Mouse (Mus musculus) E14TG2a.4 (cell line): ENCODE data around the gene Nabp1.
A peak's percentile ranks its signal among the peaks of the same experiment; 100 is the strongest.

Source experiments
- H3K27me3 ChIP-seq: 2 replicates; pipeline ENCODE4 v1.6.1; 2014; ENCODE audit warnings: low read length, control low read depth; ENCODE audit not compliant: insufficient read depth
- H3K36me3 ChIP-seq: 2 replicates; pipeline ENCODE4 v1.6.1; 2014; ENCODE audit warnings: low read length, control low read depth; ENCODE audit not compliant: insufficient read depth
- H3K4me1 ChIP-seq: replicated peaks from 2 replicates; pipeline ENCODE4 v1.6.1; 2014; ENCODE audit warnings: low read depth, low read length, control low read depth
- H3K4me3 ChIP-seq: replicated peaks from 2 replicates; pipeline ENCODE4 v1.5.1; 2014; ENCODE audit warnings: mild to moderate bottlenecking, low read length
- H3K9me3 ChIP-seq: 2 replicates; pipeline ENCODE4 v1.6.1; 2014; ENCODE audit warnings: low read length, control low read depth
- CTCF ChIP-seq: conservative IDR thresholded peaks from 2 replicates; pipeline ENCODE4 v1.5.1; 2014; ENCODE audit warnings: low read length
- NANOG ChIP-seq: IDR thresholded peaks from 2 replicates; pipeline ENCODE4 v1.6.1; 2014; ENCODE audit warnings: borderline replicate concordance, low read length, mixed read lengths
- POU5F1 ChIP-seq: IDR thresholded peaks from 2 replicates; pipeline ENCODE4 v1.6.1; 2014; ENCODE audit warnings: low read length, borderline replicate concordance

Gene Nabp1

GRCm38 (mm10) chr1:51477656-51478081 lies 556 bp downstream of the Nabp1 start:
- H3K27me3 ChIP-seq: no peaks in the 10 kb centered on the region
- no peak for TF ChIP-seq POU5F1
- TF ChIP-seq NANOG: no peak
- TF ChIP-seq CTCF: no peak
- H3K4me1 ChIP-seq: peaks cover 74% of the 10 kb centered on the region
- peaks cover 43% of the 10 kb centered on the region for H3K36me3 ChIP-seq
- H3K4me3 ChIP-seq: peak overlapping the region; percentile 90
- H3K9me3 ChIP-seq: no peaks in the 10 kb centered on the region

- no peaks in the 10 kb centered on the region for H3K27me3 ChIP-seq
- TF ChIP-seq POU5F1 (no peak), CTCF (no peak), NANOG (no peak)
- peaks cover 54% of the 10 kb centered on the region for H3K36me3 ChIP-seq
- peaks cover 63% of the 10 kb centered on the region for H3K4me1 ChIP-seq
- no peaks in the 10 kb centered on the region for H3K9me3 ChIP-seq
- peak overlapping the region; percentile 90 for H3K4me3 ChIP-seq
Measured at GRCm38 (mm10) chr1:51476405-51476804, 1.8 kb downstream of the Nabp1 start.

GRCm38 (mm10) chr1:51468077-51468476 lies 10.1 kb downstream of the Nabp1 start:
- H3K27me3 ChIP-seq: no peaks in the 10 kb centered on the region
- H3K36me3 ChIP-seq: peaks cover 58% of the 10 kb centered on the region
- no peak overlapping the region for H3K4me3 ChIP-seq
- TF ChIP-seq NANOG (no peak), POU5F1 (no peak), CTCF (no peak)
- peaks cover under 1% of the 10 kb centered on the region; the same call in 1 of the 2 replicates for H3K4me1 ChIP-seq
- no peaks in the 10 kb centered on the region for H3K9me3 ChIP-seq

- Histone ChIP-seq H3K9me3 (no peaks in the 10 kb centered on the region), H3K36me3 (peaks cover 51% of the 10 kb centered on the region), H3K4me1 (no peaks in the 10 kb centered on the region), H3K27me3 (no peaks in the 10 kb centered on the region), H3K4me3 (no peak overlapping the region)
- TF ChIP-seq CTCF (no peak), POU5F1 (no peak), NANOG (no peak)
Measured at GRCm38 (mm10) chr1:51467181-51467580, 11.0 kb downstream of the Nabp1 start.

- TF ChIP-seq NANOG: no peak
- peak; percentile 29 for TF ChIP-seq CTCF
- H3K4me1 ChIP-seq: no peaks in the 10 kb centered on the region
- H3K36me3 ChIP-seq: peaks cover 43% of the 10 kb centered on the region
- H3K4me3 ChIP-seq: no peak overlapping the region
- no peaks in the 10 kb centered on the region for H3K27me3 ChIP-seq
- H3K9me3 ChIP-seq: no peaks in the 10 kb centered on the region
Measured at GRCm38 (mm10) chr1:51466385-51466784, 11.8 kb downstream of the Nabp1 start.

GRCm38 (mm10) chr1:51465285-51465684 lies 12.9 kb downstream of the Nabp1 start:
- Histone ChIP-seq H3K36me3 (peaks cover 32% of the 10 kb centered on the region), H3K4me1 (no peaks in the 10 kb centered on the region), H3K9me3 (no peaks in the 10 kb centered on the region), H3K4me3 (no peak overlapping the region), H3K27me3 (no peaks in the 10 kb centered on the region)
- TF ChIP-seq CTCF: 0 out of 2 replicates have a peak, but pooled peaks have one; percentile 5
- TF ChIP-seq NANOG: no peak

- Histone ChIP-seq H3K27me3 (no peaks in the 10 kb centered on the region), H3K4me1 (peaks cover 5% of the 10 kb centered on the region), H3K9me3 (no peaks in the 10 kb centered on the region), H3K36me3 (peaks cover 12% of the 10 kb centered on the region), H3K4me3 (no peak overlapping the region)
- TF ChIP-seq NANOG (no peak), POU5F1 (no peak), CTCF (no peak)
Measured at GRCm38 (mm10) chr1:51463038-51463437, 15.2 kb downstream of the Nabp1 start.

- Histone ChIP-seq H3K9me3 (no peaks in the 10 kb centered on the region), H3K27me3 (0 out of 2 replicates have a peak, but pooled peaks cover 4% of the 10 kb centered on the region), H3K4me3 (peak overlapping the region; percentile 54), H3K4me1 (peaks cover 5% of the 10 kb centered on the region), H3K36me3 (no peaks in the 10 kb centered on the region)
- TF ChIP-seq CTCF: peak; percentile 88
- TF ChIP-seq POU5F1: no peak
Measured at GRCm38 (mm10) chr1:51458731-51459450, 19.3 kb downstream of the Nabp1 start.

GRCm38 (mm10) chr1:51458089-51458488 lies 20.1 kb downstream of the Nabp1 start:
- no peak for TF ChIP-seq CTCF
- TF ChIP-seq NANOG: no peak
- no peak for TF ChIP-seq POU5F1
- no peaks in the 10 kb centered on the region for H3K36me3 ChIP-seq
- H3K9me3 ChIP-seq: no peaks in the 10 kb centered on the region
- H3K4me1 ChIP-seq: peaks cover 5% of the 10 kb centered on the region
- H3K4me3 ChIP-seq: no peak overlapping the region
- H3K27me3 ChIP-seq: 0 out of 2 replicates have a peak, but pooled peaks cover 4% of the 10 kb centered on the region
